Mouse (Mus musculus) cortical plate, adult 2 months (tissue): ENCODE results near the gene Aldh18a1.
"Not testable (repeated sequence)": the region's sequence is repeated elsewhere in the genome, so short reads cannot be mapped to it uniquely, and the experiment has no call there.

Experiments used
- CTCF ChIP-seq: fragments of 200-500 bp; IDR thresholded peaks from 2 replicates; pipeline ENCODE4 v1.5.1; 2011; ENCODE audit warnings: mild to moderate bottlenecking, control low read depth, low read length; ENCODE audit not compliant: insufficient read depth; ENCODE audit errors: extremely low read depth
- POLR2A ChIP-seq: fragments of 200-500 bp; IDR thresholded peaks from 2 replicates; pipeline ENCODE4 v1.6.1; 2011; ENCODE audit warnings: mild to moderate bottlenecking, low read length, control low read depth; ENCODE audit not compliant: insufficient read depth; ENCODE audit errors: extremely low read depth

- not testable (repeated sequence) for TF ChIP-seq CTCF, POLR2A
Measured at GRCm38 (mm10) chr19:40600846-40601245, 12.6 kb upstream of the Aldh18a1 start.
